Mouse (Mus musculus): ENCODE measurements around the gene Tcf7. TPM values are rescaled to one million over a fixed set of nuclear protein-coding genes. Genes with fewer than 3 reads are reported as not detected.

Tcf7 gene
- polyA plus RNA-seq, 1 experiment = 10.3 TPM

- no peak for DNase-seq (ENCODE audit: low read depth)
- TF ChIP-seq POLR2A (IDR thresholded peaks at IDR 0.05; ENCODE audit: borderline replicate concordance, extremely low read depth, insufficient read depth, insufficient read length, poor library complexity, severe bottlenecking) (no peak), CTCF (IDR thresholded peaks at IDR 0.05; ENCODE audit: borderline replicate concordance, extremely low read depth, insufficient read depth, insufficient read length) (no peak)
Measured at GRCm38 (mm10) chr11:52273942-52274330, 8.9 kb downstream of the Tcf7 start.

DNA sequence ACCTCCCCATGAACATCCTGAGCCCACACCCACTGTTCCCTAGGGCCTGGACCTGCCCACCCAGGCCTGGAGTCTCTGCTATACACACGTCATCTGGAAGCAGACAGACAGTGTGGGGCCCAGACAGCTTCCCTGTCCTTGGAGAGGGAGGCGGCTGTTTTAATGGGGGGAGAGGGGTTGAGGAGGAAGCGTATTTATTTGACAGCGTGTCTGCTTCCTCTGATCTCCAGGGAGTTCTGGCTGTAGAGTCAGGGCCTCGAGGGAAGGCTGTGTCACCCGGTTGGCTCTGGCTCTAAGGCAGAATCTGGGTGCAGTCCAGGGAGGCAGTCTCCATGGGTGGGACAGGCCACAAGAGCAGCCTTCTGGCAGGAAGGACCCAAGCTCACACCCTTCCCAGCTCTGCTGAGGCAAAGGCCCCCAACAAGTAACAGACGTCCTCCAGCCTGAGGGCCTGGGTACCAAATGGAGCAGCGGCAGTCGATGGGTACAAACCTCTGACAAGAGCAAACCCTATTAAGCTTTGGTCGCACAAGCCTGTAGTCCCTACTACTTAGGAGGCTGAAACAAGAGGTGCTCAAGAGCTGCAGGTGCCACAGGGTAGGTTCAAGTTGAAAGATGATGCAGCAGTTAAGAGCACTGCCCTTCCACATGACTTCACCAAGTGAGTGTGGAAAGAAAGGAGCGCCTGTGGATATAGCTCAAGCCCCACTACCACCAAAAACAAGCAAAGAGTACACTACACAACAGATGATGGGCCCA, 9.5 kb downstream of the Tcf7 start:
- no peak for TF ChIP-seq CTCF (IDR thresholded peaks at IDR 0.05; ENCODE audit: borderline replicate concordance, extremely low read depth, insufficient read depth, insufficient read length)
- no peak for TF ChIP-seq POLR2A (IDR thresholded peaks at IDR 0.05; ENCODE audit: borderline replicate concordance, extremely low read depth, insufficient read depth, insufficient read length, poor library complexity, severe bottlenecking)
- no peak for DNase-seq (ENCODE audit: low read depth)

- TF ChIP-seq POLR2A (IDR thresholded peaks at IDR 0.05; ENCODE audit: borderline replicate concordance, extremely low read depth, insufficient read depth, insufficient read length, poor library complexity, severe bottlenecking) (no peak), CTCF (IDR thresholded peaks at IDR 0.05; ENCODE audit: borderline replicate concordance, extremely low read depth, insufficient read depth, insufficient read length) (no peak)
- DNase-seq (ENCODE audit: low read depth) = no peak
Measured at GRCm38 (mm10) chr11:52272619-52273018, 10.2 kb downstream of the Tcf7 start.

- DNase-seq (ENCODE audit: low read depth) = no peak
- TF ChIP-seq CTCF (IDR thresholded peaks at IDR 0.05; ENCODE audit: borderline replicate concordance, extremely low read depth, insufficient read depth, insufficient read length) (no peak), POLR2A (IDR thresholded peaks at IDR 0.05; ENCODE audit: borderline replicate concordance, extremely low read depth, insufficient read depth, insufficient read length, poor library complexity, severe bottlenecking) (no peak)
Measured at GRCm38 (mm10) chr11:52271765-52272495, 10.9 kb downstream of the Tcf7 start.

DNA sequence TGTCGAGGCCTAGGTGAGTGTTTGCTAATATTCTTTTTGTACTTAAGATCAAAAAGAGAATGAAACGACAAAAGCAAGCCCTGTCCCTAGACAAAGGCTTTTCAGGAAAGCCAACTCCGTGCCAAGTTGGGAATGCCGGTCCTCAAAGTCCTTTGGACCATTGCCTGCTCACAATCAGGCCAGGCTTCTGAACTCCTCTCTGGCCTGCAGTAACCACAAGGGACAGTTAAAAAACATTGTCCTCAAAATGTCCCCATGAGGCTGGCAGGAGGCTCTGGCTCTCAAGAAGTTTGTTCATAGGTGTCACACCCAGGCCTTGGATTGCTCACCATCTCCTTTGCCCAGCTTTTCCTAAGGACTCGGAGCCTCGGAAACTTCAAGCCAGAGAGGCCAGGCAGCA, 13.0 kb downstream of the Tcf7 start:
- no peak for TF ChIP-seq POLR2A (IDR thresholded peaks at IDR 0.05; ENCODE audit: borderline replicate concordance, extremely low read depth, insufficient read depth, insufficient read length, poor library complexity, severe bottlenecking)
- no peak for TF ChIP-seq CTCF (IDR thresholded peaks at IDR 0.05; ENCODE audit: borderline replicate concordance, extremely low read depth, insufficient read depth, insufficient read length)
- no peak for DNase-seq (ENCODE audit: low read depth)

DNA sequence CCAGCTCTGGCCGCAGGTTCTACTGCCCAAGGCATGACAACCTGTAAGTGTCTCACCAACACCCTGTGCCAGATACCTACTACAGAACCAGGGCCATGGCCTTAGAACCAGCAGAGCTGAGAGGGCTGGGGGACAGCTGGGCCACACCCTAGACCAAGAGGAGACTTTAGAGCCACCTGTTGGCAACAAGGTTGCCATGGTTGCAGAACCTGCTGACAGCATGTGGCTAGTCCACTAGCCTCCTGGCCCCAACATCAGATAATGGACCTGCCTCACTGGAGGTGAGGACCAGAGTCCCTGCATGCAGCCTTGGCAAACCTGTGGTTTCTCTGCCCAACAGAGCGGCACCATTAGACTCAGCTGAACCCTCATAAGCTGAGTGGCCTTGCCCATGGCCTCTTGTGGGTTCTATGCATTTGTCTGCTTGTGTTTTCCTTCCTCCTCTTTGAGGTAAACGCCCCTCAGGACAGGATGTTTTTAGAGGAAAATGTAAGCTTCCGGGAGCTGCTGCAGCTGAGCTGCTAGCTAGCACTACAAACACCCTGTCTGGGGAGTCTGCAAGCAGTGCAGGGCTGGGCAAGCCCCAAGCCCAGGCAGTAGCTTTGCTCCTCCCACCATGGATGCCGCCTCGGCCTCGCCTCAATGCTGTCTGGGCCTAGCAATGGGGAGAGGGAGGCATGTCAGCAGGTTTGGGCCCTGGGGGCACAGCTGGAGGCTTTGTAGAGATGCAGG, 14.5 kb downstream of the Tcf7 start:
- no peak for TF ChIP-seq CTCF (IDR thresholded peaks at IDR 0.05; ENCODE audit: borderline replicate concordance, extremely low read depth, insufficient read depth, insufficient read length)
- DNase-seq (ENCODE audit: low read depth) = no peak

- TF ChIP-seq CTCF (IDR thresholded peaks at IDR 0.05; ENCODE audit: borderline replicate concordance, extremely low read depth, insufficient read depth, insufficient read length) = no peak
- no peak for TF ChIP-seq POLR2A (IDR thresholded peaks at IDR 0.05; ENCODE audit: borderline replicate concordance, extremely low read depth, insufficient read depth, insufficient read length, poor library complexity, severe bottlenecking)
Measured at GRCm38 (mm10) chr11:52267271-52267670, 15.5 kb downstream of the Tcf7 start.

GRCm38 (mm10) chr11:52265616-52266307, 17.1 kb downstream of the Tcf7 start:
- no peak for DNase-seq (ENCODE audit: low read depth)
- no peak for TF ChIP-seq POLR2A (IDR thresholded peaks at IDR 0.05; ENCODE audit: borderline replicate concordance, extremely low read depth, insufficient read depth, insufficient read length, poor library complexity, severe bottlenecking)
- TF ChIP-seq CTCF (IDR thresholded peaks at IDR 0.05; ENCODE audit: borderline replicate concordance, extremely low read depth, insufficient read depth, insufficient read length) = no peak

More at GRCm38 (mm10) chr11:52267271-52267670, 15.5 kb downstream of the Tcf7 start:
- DNase-seq (ENCODE audit: low read depth) = no peak

DNA sequence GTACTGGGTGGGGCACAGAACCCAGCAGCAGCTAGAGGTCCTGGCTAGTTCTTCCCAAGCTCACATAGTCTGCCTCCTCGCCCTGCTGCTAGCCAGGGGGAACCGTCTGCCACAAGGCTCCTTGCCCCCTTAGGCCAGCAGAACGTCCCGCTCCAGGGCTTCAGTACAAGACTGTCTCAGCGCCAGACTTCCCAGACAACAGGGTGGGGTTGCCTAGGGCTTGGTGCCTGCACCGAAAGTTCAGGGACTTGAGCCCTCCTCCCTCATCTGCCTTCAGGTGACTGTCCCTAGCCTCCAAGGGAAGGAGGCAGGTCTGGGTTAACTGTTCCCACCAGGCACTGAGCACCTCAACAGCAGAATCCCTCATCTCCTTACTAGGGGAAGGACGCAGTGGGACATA, 17.9 kb downstream of the Tcf7 start:
- no peak for DNase-seq (ENCODE audit: low read depth)

DNA sequence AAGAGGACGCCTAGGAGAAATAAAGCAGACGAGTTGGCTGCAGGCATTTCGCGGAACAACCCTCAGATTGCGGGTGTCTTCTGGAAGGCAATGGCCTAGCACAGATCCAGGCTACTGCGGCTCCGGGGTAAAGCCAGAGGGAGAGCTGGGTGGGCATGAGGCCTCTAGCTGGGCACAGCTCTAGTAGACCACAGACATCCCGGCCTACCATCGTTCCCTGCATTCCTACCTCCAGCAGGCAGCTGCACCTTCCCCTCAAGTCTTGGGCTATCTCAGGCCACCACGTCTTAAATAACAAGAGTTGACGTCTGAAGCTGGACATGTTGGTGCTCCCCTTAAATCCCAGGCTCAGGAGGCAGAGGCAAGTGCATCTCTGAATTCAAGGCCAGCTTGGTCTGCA, 20.5 kb downstream of the Tcf7 start:
- DNase-seq (ENCODE audit: low read depth) = no peak
- TF ChIP-seq CTCF (IDR thresholded peaks at IDR 0.05; ENCODE audit: borderline replicate concordance, extremely low read depth, insufficient read depth, insufficient read length) (no peak), POLR2A (IDR thresholded peaks at IDR 0.05; ENCODE audit: borderline replicate concordance, extremely low read depth, insufficient read depth, insufficient read length, poor library complexity, severe bottlenecking) (no peak)

More for the DNA sequence above, 17.9 kb downstream of the Tcf7 start:
- TF ChIP-seq CTCF (IDR thresholded peaks at IDR 0.05; ENCODE audit: borderline replicate concordance, extremely low read depth, insufficient read depth, insufficient read length) (no peak), POLR2A (IDR thresholded peaks at IDR 0.05; ENCODE audit: borderline replicate concordance, extremely low read depth, insufficient read depth, insufficient read length, poor library complexity, severe bottlenecking) (no peak)

DNA sequence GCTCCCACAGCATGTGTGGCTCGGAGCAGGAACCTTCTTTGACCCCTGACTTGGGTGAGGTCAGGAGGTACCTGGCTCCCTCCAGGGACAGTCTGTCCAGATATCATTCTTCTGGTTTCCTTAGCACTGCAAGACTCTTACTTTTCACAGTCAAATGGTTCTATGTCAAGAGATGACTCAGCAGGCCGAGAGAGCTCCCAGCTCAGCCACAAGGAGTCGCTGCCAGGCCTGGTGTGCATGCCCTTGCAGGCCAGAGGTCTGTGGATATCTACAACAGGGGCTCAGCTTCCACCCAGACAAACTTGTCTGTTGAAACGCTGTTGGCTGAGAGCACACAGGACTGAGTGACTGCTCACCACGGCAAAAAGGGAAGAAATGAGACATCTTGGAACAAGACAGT, 20.9 kb downstream of the Tcf7 start:
- TF ChIP-seq CTCF (IDR thresholded peaks at IDR 0.05; ENCODE audit: borderline replicate concordance, extremely low read depth, insufficient read depth, insufficient read length) (peak; percentile 44), POLR2A (IDR thresholded peaks at IDR 0.05; ENCODE audit: borderline replicate concordance, extremely low read depth, insufficient read depth, insufficient read length, poor library complexity, severe bottlenecking) (no peak)
- no peak for DNase-seq (ENCODE audit: low read depth)

Data from brain, embryonic 14.5 days (tissue).